Mouse (Mus musculus) heart, postnatal 36 days (tissue): ENCODE results near the gene Crtac1. TPM values are rescaled to one million over a fixed set of nuclear protein-coding genes. Genes with fewer than 3 reads are reported as not detected.

Experiments used
- DNase-seq, 2 experiments: peaks; one replicate each; pipeline ENCODE4 v3.0.0; 2021 to 2022
- intact Hi-C: fragments of 180-260 bp; cut with DNase I; formaldehyde crosslinking; loops from one replicate; pipeline ENCODE4 v1.15.1; 2025
- total RNA-seq, 2 experiments: library from RNA; stranded (reverse); gene quantifications; 2 replicates each; pipeline ENCODE4 v1.2.3; 2021

Gene Crtac1
- not detected for total RNA-seq

DNA sequence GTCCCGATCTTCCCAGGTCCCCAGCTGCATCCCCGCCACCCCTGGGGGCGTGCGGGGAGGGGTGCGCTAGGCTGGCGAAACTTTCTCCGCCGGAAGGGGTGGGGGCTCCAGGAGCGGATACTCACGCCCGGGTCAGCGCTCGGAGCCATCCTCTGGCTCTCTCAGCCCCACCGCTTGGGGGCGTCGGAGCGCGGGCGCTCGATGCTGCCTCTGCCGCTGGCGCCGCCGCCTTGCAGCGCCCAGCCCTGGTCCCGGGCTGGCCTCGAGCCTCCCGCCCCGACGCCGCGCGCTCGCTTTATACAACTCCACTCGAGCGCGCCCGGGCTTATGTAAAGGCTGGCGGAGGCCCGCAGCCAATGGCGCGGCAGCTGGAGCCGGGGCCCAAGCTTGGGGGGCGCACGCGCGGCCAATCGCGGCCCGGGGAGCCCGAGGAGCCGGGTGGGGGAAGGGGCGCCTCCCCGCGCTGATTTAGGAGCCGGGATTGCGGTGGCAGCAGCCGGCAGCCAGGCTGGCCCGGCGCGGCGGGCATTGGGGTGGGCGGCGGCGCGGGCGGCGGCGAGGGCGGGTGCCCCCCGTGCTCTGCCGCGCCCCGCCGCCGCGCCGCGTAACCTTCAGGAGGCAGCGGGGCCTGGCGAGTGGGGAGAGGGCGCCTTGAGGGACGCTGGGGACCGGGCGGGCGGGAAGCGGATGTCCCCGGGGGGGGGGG, at the start of gene Crtac1:
Gene Crtac1, minus strand, starts transcription at position 299 of the 706 bp plus-strand sequence.
- intact Hi-C loops, result no loop called here
- DNase-seq, result peak in 1 of 2 experiments; percentile 11

DNA sequence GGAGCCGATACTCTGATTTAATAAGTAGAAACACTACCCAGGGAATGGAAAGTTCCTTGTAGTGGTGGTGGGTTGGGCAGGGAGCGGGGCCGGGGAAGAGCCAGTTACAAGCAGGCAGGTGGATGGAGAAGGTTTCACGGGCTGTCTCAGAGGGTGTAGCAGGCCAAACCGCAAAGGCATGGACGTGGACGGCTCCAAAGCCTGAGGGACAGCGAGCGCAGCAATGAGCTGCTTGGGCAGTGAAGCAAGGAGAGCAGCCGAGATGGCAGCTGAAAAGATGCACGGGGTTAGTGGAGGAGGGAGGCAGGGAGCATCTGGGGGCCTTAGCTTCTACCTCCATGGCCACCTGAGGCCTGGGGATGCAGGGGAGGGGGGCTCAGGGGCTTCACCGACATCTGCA, 46.7 kb upstream of the Crtac1 start:
- intact Hi-C loops, result no loop called here
- no peak for DNase-seq

DNA sequence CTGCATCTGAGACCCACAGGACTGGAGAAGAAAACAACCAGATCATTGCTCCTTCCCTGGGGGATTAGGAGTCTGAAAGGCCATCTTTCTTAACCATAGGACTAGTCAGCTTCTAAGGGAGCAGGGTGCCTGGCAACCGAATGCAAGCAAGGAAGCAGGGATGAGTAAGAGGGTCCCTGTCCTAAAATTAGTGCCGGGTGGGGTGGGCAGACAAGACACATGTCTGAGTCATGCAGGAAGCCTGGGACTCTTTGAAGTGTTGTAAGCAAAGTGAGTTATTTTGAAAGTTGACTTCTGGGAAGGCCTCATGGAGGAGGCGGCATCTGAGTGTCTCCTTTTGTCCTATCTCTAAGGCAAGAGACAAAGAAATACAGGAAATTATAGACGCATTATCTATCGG, 46.2 kb upstream of the Crtac1 start:
- intact Hi-C loops, result no loop called here
- no peak for DNase-seq

GRCm38 (mm10) chr19:42472831-42473230, 41.2 kb upstream of the Crtac1 start:
- no peak for DNase-seq
- intact Hi-C loops, result no loop called here

GRCm38 (mm10) chr19:42471571-42471970, 40.0 kb upstream of the Crtac1 start:
- no peak for DNase-seq
- intact Hi-C loops, result no loop called here

GRCm38 (mm10) chr19:42461851-42462250, 30.3 kb upstream of the Crtac1 start:
- intact Hi-C loops, result no loop called here
- no peak for DNase-seq

- DNase-seq, result no peak
- intact Hi-C loops, result no loop called here
These were observed 29.8 kb upstream of the Crtac1 start for GRCm38 (mm10) chr19:42461353-42461752.

DNA sequence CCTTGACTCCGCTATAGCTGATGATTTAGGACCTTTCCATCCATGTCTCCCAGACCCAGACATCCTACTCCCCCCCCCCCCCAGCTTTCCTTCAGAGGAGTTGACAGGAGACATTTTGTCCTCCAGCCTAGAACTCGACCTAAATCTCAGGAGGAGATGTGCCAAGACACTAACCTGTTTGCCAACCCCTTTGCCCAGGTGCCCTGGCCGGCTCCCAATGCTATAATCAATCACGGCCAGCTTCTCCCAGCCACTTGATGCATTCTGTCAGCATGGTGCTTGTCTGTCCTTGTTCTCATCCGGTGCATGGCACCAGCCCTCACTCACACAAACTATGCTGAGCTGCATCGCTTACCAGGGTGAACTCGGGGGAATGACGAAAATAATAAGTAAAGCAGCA, 27.9 kb upstream of the Crtac1 start:
- intact Hi-C loops, result no loop called here
- no peak for DNase-seq

DNA sequence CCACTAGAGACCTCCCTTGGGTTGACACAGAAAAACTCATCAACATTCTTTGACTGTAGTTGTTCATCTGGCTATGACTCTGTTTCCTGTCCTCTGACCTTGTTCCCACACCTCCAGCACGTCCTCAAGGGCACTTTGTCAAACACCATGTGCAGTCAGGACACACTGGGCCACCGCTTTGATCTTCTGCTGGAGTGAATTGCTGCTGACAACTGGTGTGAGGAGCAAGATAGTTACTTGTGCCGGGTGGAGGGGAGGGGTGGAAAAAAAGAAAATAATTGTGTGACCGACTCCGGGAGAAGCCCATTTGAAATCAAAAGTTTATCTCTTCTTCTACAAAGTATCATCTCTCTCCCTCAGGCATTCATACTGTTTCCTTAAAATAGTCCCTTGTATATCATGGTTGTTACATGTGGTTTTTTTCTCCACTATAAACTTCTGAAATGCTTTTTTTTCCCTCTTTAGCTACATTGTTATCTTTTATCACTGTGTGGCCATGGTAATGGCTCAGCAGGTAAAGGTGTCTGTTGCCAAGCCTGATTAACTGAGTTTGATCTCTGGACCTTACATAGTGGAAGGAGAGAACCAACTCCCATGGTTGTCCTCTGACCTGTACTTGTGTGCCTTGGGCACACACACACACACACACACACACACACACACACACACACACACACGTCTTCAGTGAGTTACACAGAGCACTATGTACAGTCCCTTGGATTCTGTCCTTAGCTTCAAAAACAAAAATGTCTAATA, 23.1 kb upstream of the Crtac1 start:
- intact Hi-C loops, result no loop called here
- no peak for DNase-seq

DNA sequence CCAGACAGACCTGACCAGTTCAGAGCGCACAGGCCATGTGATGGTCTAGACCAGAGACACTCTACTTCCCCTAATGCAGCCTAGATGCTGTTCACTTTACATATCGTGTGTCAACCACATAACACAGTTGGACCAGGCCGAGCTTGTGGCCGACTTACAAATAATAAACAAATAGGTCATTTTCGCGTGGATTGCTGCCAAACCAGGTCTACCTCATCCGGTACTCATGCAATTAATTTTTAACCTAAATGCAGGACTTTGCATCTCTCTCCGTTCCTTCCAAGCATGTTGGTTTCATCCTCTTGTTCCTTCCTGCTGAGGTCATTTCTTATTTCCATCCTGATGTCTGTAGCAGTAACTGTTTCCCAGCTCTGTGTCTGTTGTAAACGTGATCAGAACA, 22.4 kb upstream of the Crtac1 start:
- DNase-seq, result no peak
- intact Hi-C loops, result no loop called here

- intact Hi-C loops, result no loop called here
- DNase-seq, result no peak
These were observed 21.0 kb upstream of the Crtac1 start for GRCm38 (mm10) chr19:42452539-42452938.

GRCm38 (mm10) chr19:42448539-42448938, 17.0 kb upstream of the Crtac1 start:
- DNase-seq, result no peak
- intact Hi-C loops, result no loop called here

DNA sequence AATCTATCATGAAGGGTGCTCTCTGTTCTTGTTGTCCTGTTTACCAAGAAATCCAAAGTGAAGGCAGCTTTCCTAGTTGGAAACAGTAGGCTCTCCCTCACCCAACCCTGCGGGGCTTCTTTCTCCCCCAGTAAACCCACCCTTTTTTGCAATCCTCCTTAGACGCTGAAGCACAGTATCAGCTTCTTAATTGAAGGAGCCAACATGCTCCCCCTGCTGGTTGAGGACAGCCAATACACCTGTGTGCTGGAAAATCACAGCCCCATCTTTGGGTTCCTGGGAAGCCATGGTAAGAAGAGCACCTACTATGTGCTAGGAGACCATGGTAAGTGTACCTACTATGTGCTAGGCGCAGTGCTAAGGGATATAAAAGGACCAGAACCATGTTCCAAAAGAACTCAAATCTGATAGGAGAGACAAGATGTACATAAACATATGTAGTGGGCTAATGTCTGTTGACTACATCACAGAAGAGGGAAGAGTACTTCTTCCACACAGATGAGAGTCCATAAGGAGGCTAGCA, 12.4 kb upstream of the Crtac1 start:
- intact Hi-C loops, result loop anchor here (2.0 kb wide), 1 partner anchor 129 kb away; no protein-coding TSS in a partner anchor
- DNase-seq, result peak; percentile 28 to 33

DNA sequence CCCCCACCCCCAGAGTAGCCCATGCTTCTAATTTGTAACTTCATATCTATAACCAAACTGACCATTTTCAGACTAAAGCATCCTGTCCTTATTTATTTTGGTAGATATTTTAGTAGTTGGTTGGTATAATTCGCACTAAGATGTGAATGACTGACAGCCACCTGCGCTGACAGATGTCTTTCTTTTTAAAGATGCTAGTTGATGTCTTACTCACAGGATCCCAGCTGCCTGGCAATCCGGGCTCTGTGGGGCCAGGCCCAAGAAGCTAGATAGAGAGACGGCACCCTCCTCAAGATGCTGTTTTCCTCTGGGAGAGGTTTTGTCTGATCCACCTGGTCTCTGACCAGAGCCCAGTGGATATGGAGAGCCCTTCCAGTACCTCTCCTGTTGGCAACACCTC, 11.7 kb upstream of the Crtac1 start:
- DNase-seq, result no peak
- intact Hi-C loops, result no loop called here

GRCm38 (mm10) chr19:42442246-42443197, 10.9 kb upstream of the Crtac1 start:
- intact Hi-C loops, result no loop called here
- no peak for DNase-seq

- no peak for DNase-seq
- intact Hi-C loops, result no loop called here
These were observed 8.5 kb upstream of the Crtac1 start for GRCm38 (mm10) chr19:42440089-42440488.

- no peak for DNase-seq
- intact Hi-C loops, result no loop called here
These were observed 7.8 kb upstream of the Crtac1 start for GRCm38 (mm10) chr19:42439353-42439752.

- no peak for DNase-seq
- intact Hi-C loops, result no loop called here
These were observed 4.0 kb upstream of the Crtac1 start for GRCm38 (mm10) chr19:42435621-42436020.

GRCm38 (mm10) chr19:42432761-42433160, 1.2 kb upstream of the Crtac1 start:
- DNase-seq, result no peak
- intact Hi-C loops, result no loop called here

GRCm38 (mm10) chr19:42432191-42432590, 608 bp upstream of the Crtac1 start:
- intact Hi-C loops, result no loop called here
- peak in 1 of 2 experiments; percentile 8 for DNase-seq

DNA sequence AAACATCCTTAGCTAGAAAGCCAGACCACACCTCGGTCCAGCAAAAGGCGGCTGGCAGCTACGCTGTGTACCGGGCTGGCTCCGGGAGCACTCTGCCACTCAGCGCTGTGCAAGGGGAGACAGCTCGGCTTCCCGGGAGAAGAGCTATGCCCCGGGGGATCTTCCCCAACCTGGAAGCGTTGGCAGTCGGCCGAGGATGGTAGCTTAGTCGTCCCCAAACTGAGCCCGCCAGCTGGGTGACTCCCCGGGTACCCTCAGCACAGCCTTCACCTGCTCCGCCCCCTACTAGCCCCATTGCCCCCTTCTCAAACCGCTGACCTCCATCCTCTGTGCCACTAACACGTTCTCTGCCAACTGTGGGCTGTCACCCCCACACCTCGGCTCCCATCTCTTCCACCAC, 602 bp downstream of the Crtac1 start:
- no peak for DNase-seq
- intact Hi-C loops, result no loop called here
